Mouse (Mus musculus): ENCODE measurements around the gene Xdh.

DNA sequence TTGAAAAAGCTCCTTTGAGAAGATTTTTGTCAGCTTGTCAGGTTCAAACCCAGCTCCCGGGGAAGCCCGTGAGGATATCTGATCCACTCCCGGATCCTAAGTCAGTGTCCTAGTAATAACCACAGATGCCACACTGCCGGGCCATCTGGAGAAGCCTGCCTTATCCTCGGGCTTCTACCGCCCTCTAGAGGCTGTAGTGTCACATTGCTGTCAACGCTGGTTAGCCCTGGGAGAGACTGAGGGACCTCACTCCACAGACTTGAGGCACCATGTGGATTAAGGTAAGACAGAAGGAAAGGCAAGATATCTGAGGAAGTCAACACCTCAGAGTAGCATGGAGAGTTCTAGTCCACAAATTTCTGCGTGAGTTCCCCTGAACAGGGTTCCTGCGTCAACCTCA, 67.8 kb downstream of the Xdh start:
- TF ChIP-seq CTCF (IDR thresholded peaks at IDR 0.05; ENCODE audit: borderline replicate concordance, insufficient read depth, low read depth, low read length), result peak; percentile 99
- TF ChIP-seq POLR2A (IDR thresholded peaks at IDR 0.05; ENCODE audit: borderline replicate concordance, insufficient read depth, low read length), result no peak

Data from cerebellum, adult 2 months (tissue).